Mouse (Mus musculus) erythroblast, embryonic 14.5 days (primary cell): ENCODE measurements at regions not wholly inside any gene's neighbourhood (a gene's known extent, or its start where the extent isn't known, plus 50 kb on each side); places are given as distances from the start of the nearest gene placed in this dataset.

ENCODE experiments used
- H3K27me3 ChIP-seq: 2 replicates; pipeline ENCODE4 v1.6.1; 2012; ENCODE audit warnings: inconsistent platforms; ENCODE audit not compliant: control insufficient read depth
- H3K36me3 ChIP-seq: 2 replicates; pipeline ENCODE4 v1.6.1; 2012; ENCODE audit warnings: mild to moderate bottlenecking, inconsistent platforms; ENCODE audit not compliant: control insufficient read depth
- H3K4me1 ChIP-seq: 2 replicates; pipeline ENCODE4 v1.6.1; 2012; ENCODE audit warnings: inconsistent platforms; ENCODE audit not compliant: control insufficient read depth
- H3K4me3 ChIP-seq: replicated peaks from 2 replicates; pipeline ENCODE3; 2012; ENCODE audit warnings: moderate library complexity, mild to moderate bottlenecking, inconsistent platforms
- H3K9me3 ChIP-seq: 2 replicates; pipeline ENCODE4 v1.6.1; 2012; ENCODE audit warnings: low read length, inconsistent platforms, mixed read lengths; ENCODE audit not compliant: control insufficient read depth
- GATA1 ChIP-seq: IDR thresholded peaks from 2 replicates; pipeline ENCODE4 v1.6.1; 2012; ENCODE audit warnings: low read length, inconsistent platforms, mixed read lengths
- TAL1 ChIP-seq: IDR thresholded peaks from 3 replicates; pipeline ENCODE4 v1.6.1; 2012; ENCODE audit warnings: low read length, inconsistent platforms, mixed read lengths

DNA sequence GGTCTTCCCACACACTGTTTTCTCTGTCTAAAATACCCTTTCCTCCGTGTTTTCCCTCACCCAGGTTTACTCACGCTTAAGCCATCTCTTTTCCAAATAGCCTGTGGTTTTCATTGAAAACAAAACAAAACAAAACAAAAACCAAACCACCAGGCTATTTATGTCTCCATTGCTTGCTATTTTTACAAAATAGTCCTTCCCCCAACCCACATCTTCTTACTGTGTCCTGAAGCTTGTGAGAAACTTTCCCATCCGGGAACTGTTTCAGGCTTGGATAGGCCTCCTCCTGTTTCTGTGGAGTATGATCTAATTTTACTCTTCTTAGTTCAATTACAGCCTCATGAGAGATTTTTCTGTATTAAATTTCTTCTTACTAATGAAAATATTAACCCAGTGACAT, 486.2 kb upstream of the Nr5a2 start:
- TF ChIP-seq TAL1 (no peak), GATA1 (no peak)
- H3K27me3 ChIP-seq: no peaks in the 10 kb centered on the region
- H3K4me3 ChIP-seq: no peak overlapping the region
- no peaks in the 10 kb centered on the region for H3K9me3 ChIP-seq
- H3K4me1 ChIP-seq: no peaks in the 10 kb centered on the region
- no peaks in the 10 kb centered on the region for H3K36me3 ChIP-seq

DNA sequence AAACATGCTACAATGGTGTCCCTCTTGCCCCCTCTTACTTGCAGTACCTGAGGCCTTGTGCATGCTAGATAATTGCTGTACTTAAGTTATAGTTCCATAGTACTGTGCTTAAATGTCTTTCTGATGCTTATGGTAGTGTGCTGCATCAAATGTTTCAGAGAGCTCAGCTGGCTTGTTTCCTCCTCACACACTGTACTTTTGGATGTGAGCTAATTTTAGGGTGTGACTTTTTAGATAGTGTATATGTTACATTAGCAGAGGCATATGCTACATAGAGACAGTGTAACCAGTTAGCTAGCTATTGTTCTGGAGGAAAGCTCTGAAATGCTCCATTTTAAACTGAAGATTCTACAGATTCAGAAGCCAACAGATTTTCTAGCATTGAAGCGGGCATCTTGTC, 467.9 kb upstream of the Nr5a2 start:
- no peak overlapping the region for H3K4me3 ChIP-seq
- H3K4me1 ChIP-seq: no peaks in the 10 kb centered on the region
- H3K36me3 ChIP-seq: no peaks in the 10 kb centered on the region
- H3K27me3 ChIP-seq: no peaks in the 10 kb centered on the region
- TF ChIP-seq TAL1 (no peak), GATA1 (no peak)
- no peaks in the 10 kb centered on the region for H3K9me3 ChIP-seq

DNA sequence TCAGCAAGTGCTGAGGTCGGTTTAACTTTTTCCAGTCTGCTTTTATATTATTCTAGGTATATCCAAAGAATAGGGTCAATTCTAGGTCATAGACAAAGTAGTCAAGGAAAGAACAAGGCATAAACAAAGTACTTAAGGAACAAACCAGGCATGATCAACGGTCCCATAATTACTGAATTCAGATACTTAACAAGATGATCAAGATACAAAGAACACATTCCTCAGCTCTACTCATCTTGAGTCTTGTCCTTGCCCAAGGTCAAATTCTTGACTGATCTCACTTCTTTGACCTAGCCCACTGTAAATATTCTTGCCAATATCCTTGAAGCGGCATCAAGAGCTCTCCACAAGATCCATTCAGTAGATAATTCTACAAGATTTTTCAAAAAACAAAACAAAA, 458.1 kb upstream of the Nr5a2 start:
- H3K4me1 ChIP-seq: no peaks in the 10 kb centered on the region
- no peaks in the 10 kb centered on the region for H3K36me3 ChIP-seq
- TF ChIP-seq TAL1 (no peak), GATA1 (no peak)
- H3K27me3 ChIP-seq: no peaks in the 10 kb centered on the region
- peaks cover 2% of the 10 kb centered on the region; the same call in 1 of the 2 replicates for H3K9me3 ChIP-seq
- no peak overlapping the region for H3K4me3 ChIP-seq

DNA sequence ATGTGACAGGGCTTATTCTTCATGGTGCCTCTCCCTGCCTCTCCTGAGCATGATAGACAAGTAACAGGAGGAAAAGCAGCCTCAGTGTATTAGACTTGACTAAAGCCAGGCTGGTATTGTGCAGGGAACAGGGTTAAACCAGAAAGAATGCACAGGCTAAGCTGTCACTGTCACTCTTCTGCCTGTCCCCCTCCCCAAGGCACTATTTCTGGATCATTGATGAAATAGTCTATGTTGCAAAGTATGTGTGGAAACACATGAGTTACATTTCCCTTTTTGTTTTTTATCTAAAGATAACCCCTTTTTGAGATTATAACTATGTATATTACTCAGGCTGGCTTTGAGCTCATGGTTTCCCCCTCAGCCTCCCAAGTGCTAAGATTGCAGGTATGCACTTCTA, 436.5 kb upstream of the Nr5a2 start:
- no peak overlapping the region for H3K4me3 ChIP-seq
- no peak for TF ChIP-seq GATA1
- no peak for TF ChIP-seq TAL1
- no peaks in the 10 kb centered on the region for H3K36me3 ChIP-seq
- no peaks in the 10 kb centered on the region for H3K4me1 ChIP-seq
- no peaks in the 10 kb centered on the region for H3K27me3 ChIP-seq
- no peaks in the 10 kb centered on the region for H3K9me3 ChIP-seq

DNA sequence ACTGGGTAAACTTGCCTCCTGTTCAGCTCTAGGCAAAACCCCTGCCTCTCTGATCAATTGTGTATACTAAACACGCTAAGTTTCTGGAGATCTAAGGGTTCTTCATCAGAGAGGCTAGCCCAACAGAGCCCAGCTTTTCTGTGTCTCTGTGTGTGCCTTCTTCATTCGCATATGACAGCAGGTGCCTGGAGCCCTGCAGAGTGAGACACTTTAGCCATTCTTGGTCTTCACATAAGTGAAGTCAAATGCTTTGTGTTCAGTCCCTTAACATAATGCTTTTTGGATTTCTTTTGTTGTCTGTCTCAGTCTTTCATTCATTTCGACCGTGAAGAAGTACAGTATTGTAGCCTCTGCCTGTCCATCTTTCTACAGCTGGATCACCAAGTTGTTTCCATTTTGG, 427.3 kb upstream of the Nr5a2 start:
- H3K27me3 ChIP-seq: no peaks in the 10 kb centered on the region
- no peaks in the 10 kb centered on the region for H3K9me3 ChIP-seq
- no peak overlapping the region for H3K4me3 ChIP-seq
- TF ChIP-seq GATA1 (no peak), TAL1 (no peak)
- H3K4me1 ChIP-seq: no peaks in the 10 kb centered on the region
- no peaks in the 10 kb centered on the region for H3K36me3 ChIP-seq

DNA sequence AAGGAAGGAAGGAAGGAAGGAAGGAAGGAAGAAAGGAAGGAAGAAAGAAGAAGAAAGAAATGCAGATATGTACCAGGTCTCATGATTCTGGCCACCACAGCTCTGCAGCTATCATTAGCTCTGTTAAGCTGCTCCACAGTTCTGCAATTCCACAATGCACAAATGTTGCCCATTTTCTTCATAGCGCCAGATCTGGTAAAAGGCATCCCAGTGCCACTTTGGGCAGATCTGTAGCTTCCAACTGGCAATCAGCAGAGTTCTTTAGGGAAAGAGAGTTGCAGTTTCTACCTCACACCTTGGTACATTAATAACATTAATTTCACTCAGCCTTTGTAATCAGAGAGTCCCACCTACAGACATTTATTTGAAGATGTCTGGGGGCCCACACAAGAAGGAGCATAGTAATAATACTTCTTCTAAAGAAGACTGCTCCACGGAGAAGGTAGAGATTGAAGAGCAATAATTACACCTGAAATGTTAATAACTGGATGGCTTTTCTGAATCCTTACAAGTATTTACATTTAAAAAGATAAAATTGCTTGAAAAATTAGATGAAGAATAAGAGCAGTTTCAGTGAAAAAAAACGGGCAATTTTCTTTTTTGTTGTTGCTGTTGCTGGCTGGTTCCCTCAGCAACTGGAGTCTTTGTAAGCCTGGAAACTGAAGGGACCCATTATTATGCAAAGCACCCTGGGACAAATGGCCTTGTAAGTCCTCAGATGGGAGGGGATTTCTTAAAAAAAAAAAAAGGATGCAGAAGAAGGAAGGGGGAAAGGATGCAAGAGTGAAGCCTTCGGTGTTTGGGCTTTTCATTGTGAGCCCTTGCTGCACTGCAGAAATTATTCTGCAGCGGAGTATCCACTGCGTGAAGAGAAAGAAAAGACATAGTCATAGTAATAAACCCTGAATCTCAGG, 418.1 kb upstream of the Nr5a2 start:
- Histone ChIP-seq H3K4me3 (no peak overlapping the region), H3K9me3 (peaks cover 2% of the 10 kb centered on the region; the same call in 1 of the 2 replicates), H3K27me3 (no peaks in the 10 kb centered on the region), H3K36me3 (no peaks in the 10 kb centered on the region), H3K4me1 (no peaks in the 10 kb centered on the region)
- TF ChIP-seq TAL1 (no peak), GATA1 (no peak)

DNA sequence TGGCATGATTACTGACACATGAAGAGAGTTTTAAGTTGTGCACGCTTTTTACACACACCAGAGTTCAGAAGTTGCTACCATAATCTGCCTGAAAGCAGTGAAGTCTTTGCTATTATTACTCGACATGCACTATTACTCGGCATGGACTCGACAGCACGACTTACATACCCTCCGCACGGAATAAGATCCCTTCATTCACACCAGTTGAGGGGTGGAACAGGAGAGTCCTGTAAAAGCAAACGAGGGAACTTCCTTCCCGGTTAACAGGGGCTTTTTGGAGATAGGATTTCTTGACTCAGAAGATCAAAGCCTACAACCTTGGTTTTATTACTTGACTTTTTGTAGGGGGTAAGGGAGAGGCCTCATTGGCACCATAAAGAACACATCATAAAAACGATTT, 416.4 kb upstream of the Nr5a2 start:
- no peak overlapping the region for H3K4me3 ChIP-seq
- H3K4me1 ChIP-seq: no peaks in the 10 kb centered on the region
- H3K36me3 ChIP-seq: no peaks in the 10 kb centered on the region
- no peaks in the 10 kb centered on the region for H3K27me3 ChIP-seq
- TF ChIP-seq TAL1 (no peak), GATA1 (no peak)
- H3K9me3 ChIP-seq: peaks cover 2% of the 10 kb centered on the region; the same call in 1 of the 2 replicates

DNA sequence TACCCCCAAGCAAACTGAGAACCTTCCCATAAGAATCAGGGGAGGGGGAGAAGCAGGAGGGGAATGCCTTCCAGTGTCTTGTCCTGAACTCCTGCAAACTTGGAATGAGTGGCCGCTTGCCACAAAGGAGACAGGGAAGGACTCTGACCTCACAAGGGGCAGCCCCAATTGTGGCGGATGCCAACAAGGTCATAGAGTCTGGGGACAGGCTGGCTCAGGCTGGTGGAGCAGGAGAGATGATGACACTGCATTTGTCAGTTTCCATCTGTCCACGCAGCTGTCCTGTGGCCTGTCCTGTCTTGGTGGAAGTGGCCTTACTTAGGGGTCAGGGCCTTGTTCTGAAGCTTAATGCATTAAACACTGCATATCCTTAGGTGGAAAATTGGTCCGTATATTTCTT, 414.4 kb upstream of the Nr5a2 start:
- Histone ChIP-seq H3K9me3 (peaks cover 2% of the 10 kb centered on the region; the same call in 1 of the 2 replicates), H3K36me3 (no peaks in the 10 kb centered on the region), H3K4me3 (no peak overlapping the region), H3K27me3 (no peaks in the 10 kb centered on the region), H3K4me1 (no peaks in the 10 kb centered on the region)
- TF ChIP-seq TAL1 (no peak), GATA1 (no peak)

DNA sequence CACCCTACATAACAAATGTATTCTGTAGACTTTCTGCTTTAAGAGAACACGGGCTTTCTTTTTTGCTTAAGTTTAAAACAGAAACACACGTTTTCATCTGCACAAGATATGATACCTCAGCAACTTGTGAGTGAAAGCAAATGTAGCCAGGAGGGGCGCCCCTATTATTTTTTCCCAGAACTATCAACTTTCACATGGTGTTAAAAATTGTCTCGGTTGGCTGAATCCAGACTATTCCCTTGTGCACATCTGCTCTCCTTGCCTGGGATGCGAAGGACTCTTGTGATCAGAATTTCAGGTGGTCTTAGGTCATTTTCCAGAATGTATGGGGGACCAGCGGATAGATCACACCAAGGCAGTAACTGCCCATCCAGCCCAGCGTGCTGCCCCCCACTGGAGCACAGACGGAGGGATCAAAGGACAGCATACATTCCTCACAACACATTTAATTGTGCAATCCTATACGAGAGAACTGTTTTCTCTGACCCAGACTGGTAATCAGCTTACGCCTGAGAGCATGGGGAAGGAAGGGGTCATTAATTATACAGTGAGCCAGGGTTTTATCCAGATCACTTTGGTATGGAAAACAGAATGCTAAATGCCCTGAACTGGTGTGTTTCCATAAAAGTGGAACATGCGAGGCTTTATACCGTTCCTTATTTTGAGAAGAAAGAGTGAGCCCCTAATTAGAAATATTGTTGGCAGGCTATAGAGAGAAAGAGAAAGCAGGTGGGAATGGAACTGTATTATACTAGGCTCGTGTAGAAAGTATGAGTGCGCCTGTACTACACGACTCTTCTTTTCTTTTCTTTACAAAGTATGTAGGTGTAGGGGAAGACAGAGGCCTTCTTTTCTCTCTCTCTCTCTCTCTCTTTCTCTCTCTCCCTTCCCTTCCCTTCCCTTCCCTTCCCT, 413.5 kb upstream of the Nr5a2 start:
- TF ChIP-seq GATA1: no peak
- no peak for TF ChIP-seq TAL1
- H3K27me3 ChIP-seq: no peaks in the 10 kb centered on the region
- H3K36me3 ChIP-seq: no peaks in the 10 kb centered on the region
- H3K4me1 ChIP-seq: no peaks in the 10 kb centered on the region
- peaks cover 2% of the 10 kb centered on the region; the same call in 1 of the 2 replicates for H3K9me3 ChIP-seq
- H3K4me3 ChIP-seq: no peak overlapping the region
